Mouse (Mus musculus) bone marrow macrophage, adult 2 months (primary cell): ENCODE data around the gene Coro2a.

Experiments
- CTCF ChIP-seq: IDR thresholded peaks from 2 replicates; pipeline ENCODE4 v1.5.1; 2012; ENCODE audit warnings: low read depth, mild to moderate bottlenecking, low read length, moderate library complexity
- POLR2A ChIP-seq: IDR thresholded peaks from 2 replicates; pipeline ENCODE4 v1.6.1; 2012; ENCODE audit warnings: mild to moderate bottlenecking, low read depth, low read length, borderline replicate concordance

GRCm38 (mm10) chr4:46553864-46554263 lies 48.1 kb downstream of the Coro2a start:
- TF ChIP-seq POLR2A (no peak), CTCF (no peak)
